Mouse (Mus musculus) midbrain, postnatal 0 days (tissue): Measurements from ENCODE around the gene Midn. TPM values are rescaled to one million over a fixed set of nuclear protein-coding genes. Genes with fewer than 3 reads are reported as not detected.

ENCODE experiments used
- ATAC-seq: fragments of 200-750 bp; cut with Nextera tagmentation; 2 replicates; pipeline ENCODE4 v1.8.0; 2017; ENCODE audit warnings: moderate number of reproducible peaks, mild to moderate bottlenecking, moderate TSS enrichment, moderate library complexity; ENCODE audit not compliant: low FRiP score
- DNase-seq: peaks from one replicate; pipeline ENCODE4 v3.0.0-alpha.2; 2015; ENCODE audit warnings: low spot score
- H3K27ac ChIP-seq: fragments of 300-500 bp; sonication (generic); 2 replicates; pipeline ENCODE4 v1.5.1; 2014; ENCODE audit warnings: low read depth, mild to moderate bottlenecking, low read length, mixed read lengths
- H3K27me3 ChIP-seq: fragments of 300-500 bp; sonication (generic); 2 replicates; pipeline ENCODE4 v1.6.1; 2014; ENCODE audit warnings: low read length, control low read depth, mixed read lengths; ENCODE audit not compliant: insufficient read depth
- H3K36me3 ChIP-seq: fragments of 300-500 bp; sonication (generic); 2 replicates; pipeline ENCODE4 v1.6.1; 2014; ENCODE audit warnings: low read length, control low read depth, mixed read lengths; ENCODE audit not compliant: insufficient read depth
- H3K4me1 ChIP-seq: fragments of 300-500 bp; sonication (generic); 2 replicates; pipeline ENCODE4 v1.6.1; 2014; ENCODE audit warnings: mild to moderate bottlenecking, control low read depth, antibody characterized with exemption, low read length, mixed read lengths; ENCODE audit not compliant: insufficient read depth
- H3K4me2 ChIP-seq: fragments of 300-500 bp; sonication (generic); 2 replicates; pipeline ENCODE4 v1.6.1; 2014; ENCODE audit warnings: low read depth, mild to moderate bottlenecking, low read length, mixed read lengths; ENCODE audit not compliant: poor library complexity, severe bottlenecking
- H3K4me3 ChIP-seq: fragments of 300-500 bp; sonication (generic); 2 replicates; pipeline ENCODE4 v1.5.1; 2014; ENCODE audit warnings: low read depth, mild to moderate bottlenecking, low read length, moderate library complexity
- H3K9ac ChIP-seq: fragments of 300-500 bp; sonication (generic); replicated peaks from 2 replicates; pipeline ENCODE4 v1.6.1; 2014; ENCODE audit warnings: mild to moderate bottlenecking, low read length, moderate library complexity, mixed read lengths; ENCODE audit not compliant: poor library complexity, severe bottlenecking
- H3K9me3 ChIP-seq: fragments of 300-500 bp; sonication (generic); 2 replicates; pipeline ENCODE4 v1.6.1; 2016; ENCODE audit warnings: low read length, control low read depth
- CTCF ChIP-seq: IDR thresholded peaks from 2 replicates; pipeline ENCODE4 v1.5.1; 2016; ENCODE audit warnings: antibody characterized with exemption, mild to moderate bottlenecking
- WGBS: fragments of 180-500 bp; shearing (Covaris S2); extraction: QIAGEN DNeasy Blood & Tissue Kit; methylation state at CpG from one replicate; pipeline ENCODE4 v1.1.7; 2014; 5-methylcytosine and 5-hydroxymethylcytosine counted together
- polyA plus RNA-seq: library from polyadenylated mRNA; unstranded; fragments of >200 nt; fragmentation: Nextera tagmentation; extraction: Ambion mirVana; gene quantifications from 2 replicates; pipeline ENCODE4 v1.2.1, GENCODE M21; 2015
- total RNA-seq: library from RNA; depleted of rRNA; stranded (reverse); fragments of >200 nt; gene quantifications from 2 replicates; pipeline ENCODE4 v1.2.3, GENCODE M21; 2014

Gene Midn
- total and polyA plus RNA-seq, 2 experiments from 2014 or later = 17.2 to 143 TPM

GRCm38 (mm10) chr10:80136179-80136951, 11.7 kb upstream of the Midn start:
- H3K9ac ChIP-seq = peak overlapping the region; percentile 99
- peak overlapping the region; percentile 70 for H3K4me3 ChIP-seq
- H3K4me2 ChIP-seq = peak overlapping the region; percentile 89
- no peak for ATAC-seq
- no peak for TF ChIP-seq CTCF
- H3K27ac ChIP-seq = peak overlapping the region; percentile 97
- no peaks in the 10 kb centered on the region for H3K9me3 ChIP-seq
- WGBS = 17% methylated on average over 42 of the region's 49 CpGs
- no peaks in the 10 kb centered on the region for H3K27me3 ChIP-seq
- peaks cover 37% of the 10 kb centered on the region for H3K36me3 ChIP-seq
- DNase-seq = no peak
- H3K4me1 ChIP-seq = peaks cover 20% of the 10 kb centered on the region

DNA sequence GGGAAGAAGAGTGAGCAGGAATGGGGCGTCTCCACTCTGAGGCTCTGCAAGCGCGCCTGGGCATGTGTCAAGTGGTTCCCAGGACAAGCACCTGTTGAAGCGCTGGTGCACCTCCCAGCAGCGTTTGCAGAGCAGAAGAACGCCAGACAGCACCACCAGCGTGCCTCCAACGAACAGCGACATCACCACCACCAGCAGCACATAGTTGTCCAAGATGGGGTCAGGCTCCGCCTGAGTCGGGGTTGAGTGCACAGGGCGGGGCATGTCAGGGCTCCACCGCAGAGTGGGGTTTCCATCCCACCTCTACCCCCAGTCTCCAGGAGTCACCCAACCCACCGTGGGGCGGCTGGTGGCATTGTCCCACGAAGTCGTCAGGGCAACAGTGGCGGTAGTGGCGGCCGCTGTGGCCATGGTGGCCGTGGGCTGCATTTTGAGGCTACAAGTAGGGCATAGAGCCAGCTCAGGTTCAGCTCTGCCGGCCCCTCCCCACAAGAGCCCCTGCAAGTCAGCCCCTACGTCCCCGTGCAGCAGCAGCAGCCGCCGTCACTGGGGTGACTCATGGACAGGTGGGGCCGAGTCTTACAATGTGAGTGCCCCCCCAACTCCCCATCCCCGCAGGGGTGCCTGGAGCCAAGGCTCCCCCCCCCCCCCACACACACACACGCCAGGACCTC, 11.0 kb upstream of the Midn start:
- 5% methylated on average over 28 of the region's 29 CpGs for WGBS
- peaks cover 15% of the 10 kb centered on the region for H3K4me1 ChIP-seq
- no peak for TF ChIP-seq CTCF
- peak overlapping the region; percentile 89 for H3K4me2 ChIP-seq
- peak overlapping the region; percentile 70 for H3K4me3 ChIP-seq
- peak overlapping the region; percentile 97 for H3K27ac ChIP-seq
- H3K9ac ChIP-seq = peak overlapping the region; percentile 99
- no peaks in the 10 kb centered on the region for H3K27me3 ChIP-seq
- ATAC-seq (no peak), DNase-seq (no peak)
- peaks cover 34% of the 10 kb centered on the region for H3K36me3 ChIP-seq
- no peaks in the 10 kb centered on the region for H3K9me3 ChIP-seq

- DNase-seq (no peak), ATAC-seq (no peak)
- no peaks in the 10 kb centered on the region for H3K27me3 ChIP-seq
- TF ChIP-seq CTCF = no peak
- no peaks in the 10 kb centered on the region for H3K9me3 ChIP-seq
- peaks cover 19% of the 10 kb centered on the region for H3K4me1 ChIP-seq
- WGBS = 5% methylated on average over 26 of the region's 33 CpGs
- H3K4me2 ChIP-seq = peak overlapping the region; percentile 89
- peak overlapping the region; percentile 97 for H3K27ac ChIP-seq
- H3K4me3 ChIP-seq = peak overlapping the region; percentile 70
- H3K36me3 ChIP-seq = peaks cover 27% of the 10 kb centered on the region
- peak overlapping the region; percentile 99 for H3K9ac ChIP-seq
Observed at GRCm38 (mm10) chr10:80137626-80138552, 10.2 kb upstream of the Midn start.

GRCm38 (mm10) chr10:80138553-80139438, 9.3 kb upstream of the Midn start, which contains the start of gene Atp5d:
Gene Atp5d (plus strand): TSS chr10:80138632.
- peak; percentile 12 for ATAC-seq
- Histone ChIP-seq H3K9me3 (no peaks in the 10 kb centered on the region), H3K4me3 (peak within 1 kb of the TSS; percentile 70), H3K4me1 (peaks cover 20% of the 10 kb centered on the region), H3K9ac (peak within 1 kb of the TSS; percentile 99), H3K36me3 (peaks cover 19% of the 10 kb centered on the region), H3K27me3 (no peaks in the 10 kb centered on the region), H3K27ac (peak within 1 kb of the TSS; percentile 97), H3K4me2 (peak within 1 kb of the TSS; percentile 89)
- WGBS = under 1% methylated on average over 39 of the region's 94 CpGs
- TF ChIP-seq CTCF = 0 out of 2 replicates have a peak, but pooled peaks have one; percentile 2
- DNase-seq = peak; percentile 85

DNA sequence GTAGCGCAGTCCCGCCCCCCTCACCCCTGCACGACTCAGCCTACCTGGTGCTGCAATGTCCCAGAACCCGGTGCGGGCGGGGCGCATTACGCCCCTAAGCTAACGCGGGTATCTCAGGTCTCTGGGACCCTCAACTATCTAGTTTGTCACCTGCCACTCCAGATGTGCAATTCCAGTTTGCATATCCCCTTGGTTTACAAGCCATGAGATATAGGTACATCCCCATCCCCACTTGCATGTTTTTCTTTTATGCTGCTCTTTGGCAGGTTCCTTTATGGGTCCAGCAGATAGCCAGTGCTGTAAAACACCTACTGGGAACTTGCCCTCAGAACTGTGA, 8.7 kb upstream of the Midn start:
- Histone ChIP-seq H3K4me1 (peaks cover 20% of the 10 kb centered on the region), H3K9me3 (no peaks in the 10 kb centered on the region), H3K27ac (peak overlapping the region; percentile 97), H3K27me3 (no peaks in the 10 kb centered on the region), H3K4me2 (peak overlapping the region; percentile 89), H3K4me3 (peak overlapping the region; percentile 70), H3K9ac (peak overlapping the region; percentile 99; the same call in 1 of the 2 replicates), H3K36me3 (peaks cover 20% of the 10 kb centered on the region)
- WGBS = 2% methylated on average over 10 of the region's 10 CpGs
- ATAC-seq (no peak; the same call in 1 of the 2 replicates), DNase-seq (no peak)
- TF ChIP-seq CTCF = no peak
